Mouse (Mus musculus) CH12.LX (cell line): ENCODE data around the gene 1700067K01Rik.

ENCODE experiments used
- BHLHE40 ChIP-seq: IDR thresholded peaks from 2 replicates; pipeline ENCODE4 v1.6.1; 2011; ENCODE audit warnings: mild to moderate bottlenecking, low read depth, low read length, improper control_type of control experiment
- CHD1 ChIP-seq: IDR thresholded peaks from 2 replicates; pipeline ENCODE4 v1.6.1; 2012; ENCODE audit warnings: low read depth, low read length, improper control_type of control experiment, inconsistent platforms
- CHD2 ChIP-seq: IDR thresholded peaks from 2 replicates; pipeline ENCODE4 v1.6.1; 2011; ENCODE audit warnings: low read length, improper control_type of control experiment
- CTCF ChIP-seq, 2 experiments: IDR thresholded peaks in 1 of 2; conservative IDR thresholded peaks in 1 of 2; 2 replicates each; pipeline ENCODE4 v1.5.1; 2011 to 2012; ENCODE audit warnings: low read depth in 2 of 2, low read length in 2 of 2, improper control_type of control experiment in 1 of 2, inconsistent platforms in 1 of 2, mild to moderate bottlenecking in 1 of 2, moderate library complexity in 1 of 2
- ELF1 ChIP-seq: IDR thresholded peaks from 2 replicates; pipeline ENCODE4 v1.6.1; 2014; ENCODE audit warnings: low read depth, mild to moderate bottlenecking, inconsistent platforms, low read length, improper control_type of control experiment
- EP300 ChIP-seq: IDR thresholded peaks from 2 replicates; pipeline ENCODE4 v1.6.1; 2011; ENCODE audit warnings: low read length, improper control_type of control experiment
- JUND ChIP-seq: conservative IDR thresholded peaks from 2 replicates; pipeline ENCODE4 v1.6.1; 2011; ENCODE audit warnings: low read depth, low read length, improper control_type of control experiment
- KAT2A ChIP-seq: IDR thresholded peaks from 2 replicates; pipeline ENCODE4 v1.6.1; 2012; ENCODE audit warnings: low read length, improper control_type of control experiment, inconsistent platforms; ENCODE audit not compliant: insufficient replicate concordance
- MYC ChIP-seq: IDR thresholded peaks from 2 replicates; pipeline ENCODE4 v1.6.1; 2011; ENCODE audit warnings: low read depth, mild to moderate bottlenecking, improper control_type of control experiment, low read length
- POLR2A ChIP-seq: IDR thresholded peaks from 2 replicates; pipeline ENCODE4 v1.6.1; 2011; ENCODE audit warnings: low read depth, mild to moderate bottlenecking, improper control_type of control experiment, low read length
- POLR2AphosphoS2 ChIP-seq: IDR thresholded peaks from 2 replicates; pipeline ENCODE4 v1.6.1; 2011; ENCODE audit warnings: low read depth, low read length, improper control_type of control experiment
- SMC3 ChIP-seq: IDR thresholded peaks from 2 replicates; pipeline ENCODE4 v1.6.1; 2011; ENCODE audit warnings: low read depth, low read length, improper control_type of control experiment
- USF1 ChIP-seq: IDR thresholded peaks from 2 replicates; pipeline ENCODE4 v1.6.1; 2014; ENCODE audit warnings: low read depth, mild to moderate bottlenecking, inconsistent platforms, low read length, improper control_type of control experiment
- ZC3H11A ChIP-seq: IDR thresholded peaks from 2 replicates; pipeline ENCODE4 v1.6.1; 2012; ENCODE audit warnings: low read depth, mild to moderate bottlenecking, inconsistent platforms, low read length, improper control_type of control experiment

DNA sequence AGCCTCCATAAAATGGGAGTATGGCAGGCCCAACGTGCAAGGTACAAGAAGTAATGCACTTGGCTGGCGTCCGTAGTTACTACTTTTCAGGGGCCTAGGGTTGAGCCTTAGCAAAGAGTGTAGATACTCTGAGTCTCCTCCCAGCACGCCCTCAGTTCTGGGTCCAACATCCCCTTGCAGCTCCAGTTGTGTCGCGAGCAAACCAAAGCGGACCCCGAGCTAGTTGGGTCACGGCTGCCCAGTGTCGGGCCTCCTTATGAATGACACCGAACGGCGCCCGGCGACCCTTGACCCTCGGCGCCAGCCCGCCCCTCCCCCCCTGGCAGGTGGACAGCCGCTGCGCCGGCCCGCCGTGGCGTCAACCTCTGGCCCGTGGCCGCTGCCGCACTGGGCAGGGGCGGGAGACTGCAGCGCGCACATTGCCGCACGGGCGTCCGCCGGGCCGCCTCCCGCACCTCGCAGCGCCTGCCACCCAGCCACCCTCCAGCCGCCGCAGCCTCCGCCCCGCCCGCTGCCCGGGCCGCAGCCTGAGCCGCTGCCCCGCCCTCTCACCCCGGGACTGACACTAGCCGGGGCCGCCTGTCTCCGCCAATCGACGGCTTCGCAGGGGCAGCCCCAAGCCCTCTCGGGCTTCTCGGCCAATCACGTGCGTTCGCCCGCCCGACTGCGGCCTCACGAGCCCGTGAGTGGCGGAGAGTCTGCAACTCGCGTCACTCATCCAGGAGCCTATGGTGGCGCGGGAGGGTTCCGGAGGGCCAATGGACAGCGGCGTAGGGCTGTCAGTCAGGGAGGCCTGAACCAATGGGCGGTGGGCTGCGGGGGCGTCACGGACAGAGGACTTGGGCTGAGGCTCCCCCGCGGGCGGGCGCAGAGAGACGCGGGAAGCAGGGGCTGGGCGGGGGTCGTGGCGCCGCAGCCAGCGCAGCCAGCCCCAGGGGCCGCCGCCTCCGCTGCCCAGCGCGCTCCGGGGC lies 28.9 kb upstream of the 1700067K01Rik start, which contains the start of gene Prkaca:
- TF ChIP-seq CTCF (conservative IDR thresholded peaks at IDR 0.05 in 1 of 2, IDR thresholded peaks at IDR 0.05 in 1 of 2; ENCODE audit: low read depth in 2 of 2, low read length in 2 of 2) (no peak), POLR2AphosphoS2 (no peak), SMC3 (no peak), CHD2 (peak; percentile 96), POLR2A (peak; percentile 48; the same call in 1 of the 2 replicates), JUND (no peak), EP300 (no peak), ELF1 (peak; percentile 29; the same call in 1 of the 2 replicates), MYC (no peak), CHD1 (no peak), USF1 (peak; percentile 54), ZC3H11A (no peak), BHLHE40 (peak; percentile 64), KAT2A (no peak)
